Mouse (Mus musculus): Measurements from ENCODE around the gene Inka1. TPM values are rescaled to one million over a fixed set of nuclear protein-coding genes. Genes with fewer than 3 reads are reported as not detected.

Inka1 gene
- total RNA-seq, 2 experiments from 2014 or later, result 10.3 to 10.6 TPM

DNA sequence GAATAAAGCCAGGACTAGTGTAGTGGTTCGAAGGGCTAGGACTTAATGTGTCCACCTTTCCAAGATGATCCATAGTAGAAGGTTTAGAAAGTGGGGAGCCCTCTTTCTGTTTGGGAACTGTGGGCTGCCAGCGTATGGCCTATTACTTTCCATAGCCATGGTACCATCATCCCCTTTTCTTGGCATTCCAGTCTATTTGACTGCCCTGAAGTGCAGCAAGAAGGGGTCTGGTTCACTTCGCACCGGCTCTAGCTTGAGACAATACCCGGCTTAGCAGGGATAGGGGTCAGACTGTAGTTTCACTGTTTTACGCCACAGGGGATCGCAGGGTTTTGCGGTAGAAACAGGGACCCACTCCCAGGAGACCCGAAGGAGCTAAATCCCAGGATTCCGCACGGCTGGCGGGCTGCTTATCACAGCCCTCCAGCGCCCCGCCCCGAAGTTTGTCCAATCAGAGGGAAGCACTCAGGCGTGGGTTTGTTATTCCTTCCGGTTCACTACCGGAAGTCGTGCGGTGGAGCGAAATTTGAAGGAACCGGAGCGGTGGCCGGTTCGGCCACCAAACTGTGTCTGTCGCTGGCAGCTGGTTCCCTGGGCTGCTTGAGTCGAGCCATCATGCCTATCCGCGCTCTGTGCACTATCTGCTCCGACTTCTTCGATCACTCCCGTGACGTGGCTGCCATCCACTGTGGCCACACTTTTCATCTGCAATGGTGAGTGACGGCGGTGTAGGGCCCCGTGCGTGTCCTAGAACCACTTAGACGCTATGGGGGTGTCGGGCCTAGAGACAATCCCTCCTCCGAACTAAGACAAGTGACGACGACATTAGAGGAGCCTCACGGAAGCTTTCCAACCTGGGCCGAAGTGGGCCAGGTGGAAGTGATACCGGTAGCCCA, 35.0 kb downstream of the Inka1 start:
- DNase-seq, result peak; percentile 85 to 86

DNA sequence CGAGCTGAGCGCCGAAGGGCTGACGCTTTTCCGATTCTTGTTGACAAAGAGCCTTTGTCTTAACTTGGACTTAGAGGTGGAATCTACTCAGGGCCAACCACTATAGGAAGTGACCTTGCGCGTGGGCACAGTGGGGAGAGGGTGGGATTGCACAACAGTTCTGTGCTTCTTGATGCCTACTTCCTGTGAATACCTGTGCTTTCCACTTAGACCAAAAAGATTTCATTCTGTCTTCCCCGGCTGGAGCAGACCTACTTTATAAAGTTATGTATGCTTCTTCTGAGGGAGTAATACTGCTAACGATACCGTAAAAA, 35.8 kb downstream of the Inka1 start, which contains the start of gene Traip:
Gene Traip, plus strand, starts transcription at position 215 of the 314 bp plus-strand sequence.
- no peak for DNase-seq

DNA sequence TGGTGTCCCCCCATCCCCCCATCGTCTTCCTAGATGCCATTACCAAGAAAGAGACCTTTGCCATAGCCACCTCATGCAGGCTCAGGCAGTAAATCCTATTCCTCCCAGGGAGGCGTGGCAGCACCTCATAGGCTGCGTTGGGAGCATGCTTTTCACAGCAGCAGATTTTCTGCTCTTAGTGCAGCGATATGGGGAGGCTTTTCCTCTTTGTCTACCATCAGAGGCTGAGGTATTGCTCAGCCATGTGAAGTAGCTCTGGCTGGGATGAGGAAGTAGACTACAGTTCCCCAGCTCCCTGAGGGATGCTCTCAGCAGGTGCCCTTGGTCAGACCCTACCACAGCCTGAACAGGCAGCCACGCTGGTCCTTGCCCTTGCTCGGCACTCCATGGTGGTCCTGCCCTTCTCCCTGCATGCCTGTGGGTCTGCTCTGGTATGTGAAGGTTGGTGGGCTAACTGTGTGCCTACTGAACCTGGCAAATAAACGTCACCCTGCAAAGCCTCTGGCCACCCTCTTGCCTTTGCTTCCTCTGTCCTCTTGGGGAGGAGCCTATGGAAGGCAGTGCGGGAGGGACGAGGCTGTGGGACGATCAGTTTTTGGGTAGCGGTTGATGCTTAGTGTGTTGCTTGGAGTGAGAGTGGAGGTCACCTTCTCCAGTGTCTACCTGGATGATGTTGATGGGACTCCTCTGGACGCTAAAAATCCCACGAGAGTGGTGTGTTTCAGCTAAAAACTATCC, 36.3 kb downstream of the Inka1 start:
- no peak for DNase-seq

DNA sequence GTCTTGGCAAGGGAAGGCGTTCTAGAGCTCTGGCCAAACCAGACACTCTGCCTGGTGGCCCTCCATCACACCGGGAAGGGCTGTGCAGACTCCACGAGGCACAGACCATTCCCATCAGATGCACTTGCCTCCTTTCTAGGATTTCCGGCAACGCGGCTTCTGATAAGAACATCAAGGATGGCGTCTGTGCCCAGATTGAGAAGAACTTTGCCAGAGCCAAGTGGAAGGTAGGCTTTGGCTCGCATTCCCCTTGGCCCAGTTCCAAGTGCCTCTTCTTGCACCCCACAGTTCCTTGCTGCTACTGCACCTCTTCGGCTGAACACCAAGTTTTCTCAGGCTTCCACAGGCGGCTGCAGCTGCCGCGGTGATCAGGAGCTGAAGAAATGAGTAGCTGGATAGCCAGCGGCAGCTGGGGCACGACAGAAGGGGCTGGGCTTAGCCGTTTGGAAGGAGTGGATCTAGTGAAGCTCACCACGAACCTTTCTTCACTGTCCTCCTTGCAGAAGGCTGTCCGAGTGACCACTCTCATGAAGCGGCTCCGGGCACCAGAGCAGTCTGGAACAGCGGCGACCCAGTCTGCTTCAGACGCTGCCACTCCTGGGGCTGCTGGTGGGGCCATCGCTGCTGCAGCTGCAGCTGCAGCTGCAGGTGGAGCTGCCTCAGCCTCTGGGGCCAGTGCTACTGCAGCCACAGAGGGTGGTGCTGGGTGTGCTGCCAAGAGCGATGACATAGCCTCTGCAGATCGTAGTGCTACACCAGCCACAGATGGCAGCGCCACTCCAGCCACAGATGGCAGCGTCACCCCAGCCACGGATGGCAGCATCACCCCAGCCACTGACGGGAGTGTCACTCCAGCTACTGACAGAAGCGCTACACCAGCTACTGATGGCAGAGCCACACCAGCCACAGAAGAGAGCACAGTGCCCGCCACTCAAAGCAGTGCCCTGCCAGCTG, 38.2 kb downstream of the Inka1 start:
- no peak for DNase-seq

DNA sequence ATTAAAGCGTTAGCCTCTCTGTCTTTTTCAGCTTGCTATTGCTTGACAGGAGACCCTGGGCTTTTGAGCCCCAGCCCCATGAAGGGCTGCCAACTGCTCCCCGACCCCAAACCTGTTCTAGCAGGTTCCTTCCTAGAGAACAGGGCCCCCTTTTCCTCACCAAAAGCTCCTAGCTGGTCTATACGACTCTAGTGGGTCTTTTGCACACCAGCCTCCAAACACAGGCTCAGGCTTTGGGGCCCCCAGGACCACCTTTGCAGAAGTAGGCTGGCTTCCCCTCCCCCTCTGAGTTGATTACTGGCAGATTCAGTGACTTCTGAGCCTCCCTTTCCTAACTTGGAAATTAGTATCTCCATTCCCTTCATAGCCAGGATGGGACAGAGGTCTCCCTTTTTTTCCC, 48.8 kb downstream of the Inka1 start:
- no peak for DNase-seq

DNA sequence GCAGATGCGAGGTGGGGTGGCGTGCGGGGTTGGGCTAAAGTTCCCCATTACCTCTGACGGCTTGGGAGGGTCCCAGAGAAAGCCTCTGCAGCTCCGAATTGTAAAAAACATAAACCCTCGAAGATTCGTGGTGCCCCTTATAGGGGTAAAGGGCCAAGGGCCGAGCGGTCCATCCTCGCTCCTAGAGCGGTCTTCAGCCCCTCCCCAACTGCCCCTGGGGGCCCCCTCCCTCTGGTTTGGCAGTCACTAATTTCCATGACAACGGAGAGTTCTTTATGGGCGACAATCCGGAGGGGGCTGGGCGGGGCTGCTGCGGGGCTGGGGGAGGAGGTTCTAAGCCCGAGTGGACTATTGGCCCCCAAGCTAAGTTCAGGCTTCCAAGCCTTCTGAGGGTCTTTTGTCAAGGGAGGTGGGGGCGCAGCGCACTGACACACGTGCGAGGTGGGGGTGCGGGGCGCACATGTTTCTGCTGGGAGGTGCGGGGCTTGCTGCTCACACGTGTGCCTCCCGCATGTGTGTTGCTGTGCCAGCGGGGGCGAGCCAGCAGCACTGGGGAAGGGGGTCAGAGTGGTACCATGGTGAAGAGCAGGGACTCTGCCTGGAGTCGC, 49.4 kb downstream of the Inka1 start:
- DNase-seq, result peak; percentile 64 to 65

GRCm38 (mm10) chr9:107935790-107936214, 49.9 kb downstream of the Inka1 start:
- DNase-seq, result peak; percentile 64 to 68

- no peak for DNase-seq
Observed at GRCm38 (mm10) chr9:107935374-107935773, 50.3 kb downstream of the Inka1 start, which contains the start of gene Camkv. Camkv (plus strand) TSS chr9:107935674.

Other genes starting within 250 kb of the Inka1 start
- 100 to 1,000 TPM; 143 to 166 TPM for gene Rbm5, start 214.9 kb downstream of the Inka1 start, total RNA-seq (2021)
- 10 to 100 TPM; 58.4 to 72.0 TPM for gene Rbm6, start 112.6 kb downstream of the Inka1 start, total RNA-seq (2021)
- gene Mon1a, start 97.7 kb downstream of the Inka1 start, total RNA-seq (2021), result 10 to 100 TPM; 23.0 to 25.5 TPM
- 1 to 10 TPM; 1.6 to 1.7 TPM for gene Mst1r, start 79.0 kb downstream of the Inka1 start, total RNA-seq (2021)
- not detected for gene Actl11, start 57.4 kb downstream of the Inka1 start, total RNA-seq (2021)
- 100 to 1,000 TPM; 510 to 566 TPM for gene Camkv, start 50.2 kb downstream of the Inka1 start, total RNA-seq (2021)
- gene Traip, start 35.7 kb downstream of the Inka1 start, total RNA-seq (2021), result 10 to 100 TPM; 28.2 to 29.2 TPM
- 1 to 10 TPM; 4.6 to 5.2 TPM for gene Uba7, start 10.4 kb downstream of the Inka1 start, total RNA-seq (2021)
- 1 to 10 TPM; 1.2 to 2.3 TPM for gene Gm20661, start 2.8 kb downstream of the Inka1 start, total RNA-seq (2021)
- 1 to 10 TPM; 3.7 to 5.5 TPM for gene Cdhr4, start 6.6 kb upstream of the Inka1 start, total RNA-seq (2021)
- 1 to 10 TPM; 1.6 to 3.8 TPM for gene Gm20662, start 10.5 kb upstream of the Inka1 start, total RNA-seq (2021)
- 100 to 1,000 TPM; 223 to 238 TPM for gene Ip6k1, start 16.6 kb upstream of the Inka1 start, total RNA-seq (2021)
- gene Gmppb, start 63.4 kb upstream of the Inka1 start, total RNA-seq (2021), result 10 to 100 TPM; 16.9 to 17.5 TPM
- gene Amigo3, start 67.3 kb upstream of the Inka1 start, total RNA-seq (2021), result 1 to 10 TPM; 1.8 to 2.6 TPM
- not detected for gene Mst1, start 94.6 kb upstream of the Inka1 start, total RNA-seq (2021)
- gene Rnf123, start 97.5 kb upstream of the Inka1 start, total RNA-seq (2021), result 100 to 1,000 TPM; 104 to 110 TPM
- gene Apeh, start 108.7 kb upstream of the Inka1 start, total RNA-seq (2021), result 10 to 100 TPM; 31.1 to 37.6 TPM
- gene Bsn, start 204.5 kb upstream of the Inka1 start, total RNA-seq (2021), result 100 to 1,000 TPM; 216 to 234 TPM

Measured in layer of hippocampus, postnatal 36 days (tissue).